Comparison of ENCODE assay signal across 8 mouse cellular contexts in the genomic region with DNA sequence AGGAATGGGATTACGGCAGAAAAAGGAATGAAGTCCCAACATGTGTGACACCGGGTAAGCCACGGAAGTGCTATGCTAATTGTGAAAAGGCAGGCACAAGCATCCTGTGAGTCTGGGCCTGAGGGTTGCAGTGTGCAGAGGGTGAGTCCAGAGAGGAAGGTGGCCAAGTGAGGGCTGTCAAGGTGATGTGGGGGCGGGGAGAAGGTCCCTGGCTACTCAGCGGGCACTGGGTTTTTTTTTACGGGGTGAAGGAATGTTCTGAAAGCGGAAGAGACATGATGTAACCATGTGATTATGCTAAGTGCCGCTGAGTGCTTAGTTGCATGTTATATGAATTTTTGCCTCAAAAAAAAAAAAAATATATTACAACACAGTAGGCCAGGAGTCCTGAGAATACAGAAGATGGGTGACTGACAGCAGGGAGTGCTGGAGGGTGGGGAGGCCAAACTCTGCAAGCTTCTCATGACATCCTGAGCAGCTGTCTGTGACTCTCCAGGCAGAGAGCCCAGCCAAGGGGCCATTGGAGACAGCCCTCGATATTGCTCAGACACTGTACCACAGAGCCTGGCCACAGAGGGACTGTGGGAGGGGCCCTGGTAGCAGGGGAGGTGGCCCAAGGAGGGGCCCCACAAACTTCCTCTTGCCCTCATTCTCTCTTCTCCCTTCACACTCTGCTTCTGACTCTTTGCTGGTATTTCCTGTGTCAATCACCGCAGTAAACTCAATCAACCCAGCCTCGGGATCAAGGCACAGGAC. TPM values are rescaled to one million over a fixed set of nuclear protein-coding genes. Genes with fewer than 3 reads are reported as not detected.
DNase-seq lines count a peak whose midpoint lies in the region; ATAC-seq and TF ChIP-seq lines count a peak whose summit lies in the region.

No protein-coding gene starts in this region.

- TF ChIP-seq CTCF in cerebellum, adult 2 months (IDR thresholded peaks at IDR 0.05; ENCODE audit: borderline replicate concordance, insufficient read depth, low read depth, low read length): no peak

- H3K27me3 ChIP-seq in forebrain, embryonic 10.5 days (ENCODE audit: poor library complexity, severe bottlenecking): no peaks in the 10 kb centered on the region
- no peaks in the 10 kb centered on the region for H3K27me3 ChIP-seq in forebrain, embryonic 16.5 days (replicated peaks; ENCODE audit: control insufficient read depth, insufficient read depth, low read length)
- 0 out of 2 replicates have a peak, but pooled peaks cover 1% of the 10 kb centered on the region for H3K27me3 ChIP-seq in cerebellum, adult 2 months (ENCODE audit: control insufficient read depth, insufficient read depth, low read length)

- H3K4me1 ChIP-seq in forebrain, embryonic 10.5 days: peaks cover 48% of the 10 kb centered on the region
- peaks cover 34% of the 10 kb centered on the region for H3K4me1 ChIP-seq in forebrain, embryonic 16.5 days (replicated peaks; ENCODE audit: control insufficient read depth, insufficient read depth, low read length)
- H3K4me1 ChIP-seq in cerebellum, adult 2 months (ENCODE audit: control insufficient read depth, insufficient read depth, low read length): no peaks in the 10 kb centered on the region

- no peak for TF ChIP-seq POLR2A in cerebellum, adult 2 months (IDR thresholded peaks at IDR 0.05; ENCODE audit: borderline replicate concordance, insufficient read depth, low read length)

- WGBS in forebrain, embryonic 10.5 days: 78% methylated on average over 11 of the region's 11 CpGs
- whole genome bisulfite sequencing in forebrain, embryonic 16.5 days: 61% methylated on average over 11 of the region's 11 CpGs
- 45% methylated on average over 11 of the region's 11 CpGs for WGBS in cerebellum, adult 2 months

- H3K9me3 ChIP-seq in forebrain, embryonic 10.5 days: no peaks in the 10 kb centered on the region
- H3K9me3 ChIP-seq in forebrain, embryonic 16.5 days (ENCODE audit: control insufficient read depth, low read length): no peaks in the 10 kb centered on the region

- H3K36me3 ChIP-seq in forebrain, embryonic 10.5 days (replicated peaks): peaks cover 28% of the 10 kb centered on the region
- peaks cover 9% of the 10 kb centered on the region; the same call in 1 of the 2 replicates for H3K36me3 ChIP-seq in forebrain, embryonic 16.5 days (ENCODE audit: control insufficient read depth, insufficient read depth)

- H3K27ac ChIP-seq in forebrain, embryonic 10.5 days: peak overlapping the region; percentile 53; the same call in 1 of the 2 replicates
- H3K27ac ChIP-seq in forebrain, embryonic 16.5 days (ENCODE audit: low read length): no peak overlapping the region
- no peak overlapping the region for H3K27ac ChIP-seq in cerebellum, adult 2 months (ENCODE audit: insufficient read depth, low read length)

- no peak overlapping the region for H3K4me2 ChIP-seq in forebrain, embryonic 16.5 days (ENCODE audit: low read length)

- no peak for ATAC-seq in forebrain, embryonic 16.5 days

- DNase-seq in forebrain, embryonic 10.5 days (ENCODE audit: extremely low spot score, low spot score): no peak
- peak; percentile 47 for DNase-seq in c-Kit-positive CD71-negative TER-119-negative erythroid progenitor cells, embryonic 14.5 days (ENCODE audit: low read depth)
- DNase-seq in heart, postnatal 4 days: peak; percentile 52
- peak; percentile 66 to 71 for DNase-seq in lung, adult 18-20 months
- DNase-seq in spleen, postnatal 36 days (ENCODE audit: low spot score in 2 of 2): peak; percentile 86 to 87
- DNase-seq in cerebellum, adult 2 months: no peak
- DNase-seq in cerebellum, adult 11-12 months: no peak

- no peak overlapping the region for H3K4me3 ChIP-seq in forebrain, embryonic 10.5 days
- H3K4me3 ChIP-seq in forebrain, embryonic 16.5 days (replicated peaks; ENCODE audit: low read length): no peak overlapping the region
- no peak overlapping the region for H3K4me3 ChIP-seq in cerebellum, adult 2 months (replicated peaks; ENCODE audit: insufficient read depth, low read depth, low read length)

- H3K9ac ChIP-seq in forebrain, embryonic 16.5 days (replicated peaks; ENCODE audit: low read depth, low read length): no peak overlapping the region

RNA-seq across cellular contexts. Expression of a gene that starts 4.1 kb away (rescaled TPM):
- polyA plus RNA-seq in forebrain, embryonic 10.5 days (2016; fragmentation: Nextera tagmentation; extraction: Ambion mirVana): 10.2 and 13.1 TPM in 2 replicates
- polyA plus RNA-seq in forebrain, embryonic 16.5 days (2015; fragmentation: Nextera tagmentation; extraction: Ambion mirVana): 10.6 and 11.2 TPM in 2 replicates
- total RNA-seq in heart, postnatal 4 days (2021): 1 to 10 TPM; 4.8 to 5.3 TPM
- 1.9 TPM in 2 replicates for polyA plus RNA-seq in cerebellum, adult 2 months (2012; rRNA removed)

RNA-seq across cellular contexts. Expression of a gene that starts 36.8 kb away (rescaled TPM):
- not detected in 2 replicates for polyA plus RNA-seq in forebrain, embryonic 10.5 days (2016; fragmentation: Nextera tagmentation; extraction: Ambion mirVana)
- not detected in 2 replicates for polyA plus RNA-seq in forebrain, embryonic 16.5 days (2015; fragmentation: Nextera tagmentation; extraction: Ambion mirVana)
- total RNA-seq in heart, postnatal 4 days (2021): not detected
- polyA plus RNA-seq in cerebellum, adult 2 months (2012; rRNA removed): not detected in 2 replicates

RNA-seq across cellular contexts. Expression of a gene that starts 43.1 kb away (rescaled TPM):
- polyA plus RNA-seq in forebrain, embryonic 10.5 days (2016; fragmentation: Nextera tagmentation; extraction: Ambion mirVana): not detected in 2 replicates
- not detected in 2 replicates for polyA plus RNA-seq in forebrain, embryonic 16.5 days (2015; fragmentation: Nextera tagmentation; extraction: Ambion mirVana)
- total RNA-seq in heart, postnatal 4 days (2021): not detected
- 0.14 TPM in 1 of 2 replicates, not detected in the other for polyA plus RNA-seq in cerebellum, adult 2 months (2012; rRNA removed)

RNA-seq across cellular contexts. Expression of a gene that starts 54.7 kb away (rescaled TPM):
- not detected in 2 replicates for polyA plus RNA-seq in forebrain, embryonic 10.5 days (2016; fragmentation: Nextera tagmentation; extraction: Ambion mirVana)
- polyA plus RNA-seq in forebrain, embryonic 16.5 days (2015; fragmentation: Nextera tagmentation; extraction: Ambion mirVana): not detected in 2 replicates
- not detected for total RNA-seq in heart, postnatal 4 days (2021)
- polyA plus RNA-seq in cerebellum, adult 2 months (2012; rRNA removed): not detected in 2 replicates

Comparison
In these comparisons a context has a peak if more than half of its experiments do, and no peak if none do; other contexts are left out.
1. DNase-seq: peak in c-Kit-positive CD71-negative TER-119-negative erythroid progenitor cells, embryonic 14.5 days (single experiment), heart, postnatal 4 days (single experiment), lung, adult 18-20 months (2 of 2) and spleen, postnatal 36 days (2 of 2); none in forebrain, embryonic 10.5 days (single experiment), cerebellum, adult 2 months (0 of 2) and cerebellum, adult 11-12 months (single experiment).